Mouse (Mus musculus): Measurements from ENCODE around the gene Il21r. TPM values are rescaled to one million over a fixed set of nuclear protein-coding genes. Genes with fewer than 3 reads are reported as not detected.

Il21r gene
- polyA plus RNA-seq, 1 experiment from 2014 or later, result 0.13 TPM

- no peak for DNase-seq
- 88% methylated on average over 10 of the region's 10 CpGs for WGBS
Observed at GRCm38 (mm10) chr7:125559537-125559936, 43.7 kb upstream of the Il21r start.

GRCm38 (mm10) chr7:125560146-125560785, 43.0 kb upstream of the Il21r start:
- DNase-seq, result no peak
- no peak overlapping the region for H3K4me2 ChIP-seq (ENCODE audit: low read length)

More at GRCm38 (mm10) chr7:125559537-125559936, 43.7 kb upstream of the Il21r start:
- no peak for ATAC-seq (ENCODE audit: low FRiP score, low TSS enrichment)
- Histone ChIP-seq H3K4me3 (replicated peaks; ENCODE audit: low read depth, low read length) (no peak overlapping the region), H3K9me3 (ENCODE audit: control insufficient read depth, low read length) (no peaks in the 10 kb centered on the region), H3K9ac (replicated peaks; ENCODE audit: low read length) (no peak overlapping the region), H3K4me2 (ENCODE audit: low read length) (no peak overlapping the region), H3K4me1 (ENCODE audit: control insufficient read depth, insufficient read depth, low read length) (no peaks in the 10 kb centered on the region), H3K36me3 (ENCODE audit: control insufficient read depth, insufficient read depth, low read length) (no peaks in the 10 kb centered on the region), H3K27me3 (ENCODE audit: control insufficient read depth, insufficient read depth, low read length) (no peaks in the 10 kb centered on the region), H3K27ac (replicated peaks; ENCODE audit: low read depth, low read length) (no peak overlapping the region)

GRCm38 (mm10) chr7:125561085-125561690, 42.0 kb upstream of the Il21r start:
- Histone ChIP-seq H3K4me3 (replicated peaks; ENCODE audit: low read depth, low read length) (no peak overlapping the region), H3K4me2 (ENCODE audit: low read length) (no peak overlapping the region), H3K4me1 (ENCODE audit: control insufficient read depth, insufficient read depth, low read length) (no peaks in the 10 kb centered on the region), H3K36me3 (ENCODE audit: control insufficient read depth, insufficient read depth, low read length) (no peaks in the 10 kb centered on the region), H3K27me3 (ENCODE audit: control insufficient read depth, insufficient read depth, low read length) (no peaks in the 10 kb centered on the region), H3K9ac (replicated peaks; ENCODE audit: low read length) (no peak overlapping the region), H3K9me3 (ENCODE audit: control insufficient read depth, low read length) (no peaks in the 10 kb centered on the region), H3K27ac (replicated peaks; ENCODE audit: low read depth, low read length) (no peak overlapping the region)
- ATAC-seq (ENCODE audit: low FRiP score, low TSS enrichment) (no peak; the same call in 1 of the 2 replicates), DNase-seq (peak; percentile 17)
- WGBS, result 68% methylated on average over 9 of the region's 9 CpGs

More at GRCm38 (mm10) chr7:125560146-125560785, 43.0 kb upstream of the Il21r start:
- Histone ChIP-seq H3K36me3 (ENCODE audit: control insufficient read depth, insufficient read depth, low read length) (no peaks in the 10 kb centered on the region), H3K4me1 (ENCODE audit: control insufficient read depth, insufficient read depth, low read length) (no peaks in the 10 kb centered on the region), H3K27me3 (ENCODE audit: control insufficient read depth, insufficient read depth, low read length) (no peaks in the 10 kb centered on the region), H3K4me3 (replicated peaks; ENCODE audit: low read depth, low read length) (no peak overlapping the region), H3K27ac (replicated peaks; ENCODE audit: low read depth, low read length) (no peak overlapping the region), H3K9me3 (ENCODE audit: control insufficient read depth, low read length) (no peaks in the 10 kb centered on the region), H3K9ac (replicated peaks; ENCODE audit: low read length) (no peak overlapping the region)
- no peak for ATAC-seq (ENCODE audit: low FRiP score, low TSS enrichment)
- 86% methylated on average over 7 of the region's 7 CpGs for WGBS

- no peak for ATAC-seq (ENCODE audit: low FRiP score, low TSS enrichment)
- no peak overlapping the region for H3K27ac ChIP-seq (replicated peaks; ENCODE audit: low read depth, low read length)
- no peaks in the 10 kb centered on the region for H3K4me1 ChIP-seq (ENCODE audit: control insufficient read depth, insufficient read depth, low read length)
- 74% methylated on average over 4 of the region's 4 CpGs for WGBS
- DNase-seq, result no peak
- H3K9me3 ChIP-seq (ENCODE audit: control insufficient read depth, low read length), result no peaks in the 10 kb centered on the region
- no peaks in the 10 kb centered on the region for H3K27me3 ChIP-seq (ENCODE audit: control insufficient read depth, insufficient read depth, low read length)
- H3K36me3 ChIP-seq (ENCODE audit: control insufficient read depth, insufficient read depth, low read length), result no peaks in the 10 kb centered on the region
- H3K9ac ChIP-seq (replicated peaks; ENCODE audit: low read length), result no peak overlapping the region
- no peak overlapping the region for H3K4me3 ChIP-seq (replicated peaks; ENCODE audit: low read depth, low read length)
- H3K4me2 ChIP-seq (ENCODE audit: low read length), result no peak overlapping the region
Observed at GRCm38 (mm10) chr7:125562413-125562812, 40.8 kb upstream of the Il21r start.

- Histone ChIP-seq H3K27me3 (ENCODE audit: control insufficient read depth, insufficient read depth, low read length) (no peaks in the 10 kb centered on the region), H3K4me1 (ENCODE audit: control insufficient read depth, insufficient read depth, low read length) (no peaks in the 10 kb centered on the region), H3K36me3 (ENCODE audit: control insufficient read depth, insufficient read depth, low read length) (no peaks in the 10 kb centered on the region), H3K27ac (replicated peaks; ENCODE audit: low read depth, low read length) (no peak overlapping the region), H3K9me3 (ENCODE audit: control insufficient read depth, low read length) (no peaks in the 10 kb centered on the region), H3K4me3 (replicated peaks; ENCODE audit: low read depth, low read length) (no peak overlapping the region), H3K4me2 (ENCODE audit: low read length) (no peak overlapping the region), H3K9ac (replicated peaks; ENCODE audit: low read length) (no peak overlapping the region)
- ATAC-seq (ENCODE audit: low FRiP score, low TSS enrichment) (no peak), DNase-seq (no peak)
- WGBS, result 94% methylated on average over 3 of the region's 3 CpGs
Observed at GRCm38 (mm10) chr7:125563093-125563492, 40.1 kb upstream of the Il21r start.

GRCm38 (mm10) chr7:125564316-125565024, 38.8 kb upstream of the Il21r start:
- WGBS, result 52% methylated on average over 11 of the region's 11 CpGs
- ATAC-seq (ENCODE audit: low FRiP score, low TSS enrichment) (no peak), DNase-seq (no peak)
- Histone ChIP-seq H3K27me3 (ENCODE audit: control insufficient read depth, insufficient read depth, low read length) (no peaks in the 10 kb centered on the region), H3K9ac (replicated peaks; ENCODE audit: low read length) (no peak overlapping the region), H3K9me3 (ENCODE audit: control insufficient read depth, low read length) (no peaks in the 10 kb centered on the region), H3K4me3 (replicated peaks; ENCODE audit: low read depth, low read length) (no peak overlapping the region), H3K4me2 (ENCODE audit: low read length) (no peak overlapping the region), H3K36me3 (ENCODE audit: control insufficient read depth, insufficient read depth, low read length) (no peaks in the 10 kb centered on the region), H3K4me1 (ENCODE audit: control insufficient read depth, insufficient read depth, low read length) (no peaks in the 10 kb centered on the region), H3K27ac (replicated peaks; ENCODE audit: low read depth, low read length) (no peak overlapping the region)

- Histone ChIP-seq H3K36me3 (ENCODE audit: control insufficient read depth, insufficient read depth, low read length) (no peaks in the 10 kb centered on the region), H3K4me1 (ENCODE audit: control insufficient read depth, insufficient read depth, low read length) (no peaks in the 10 kb centered on the region), H3K27me3 (ENCODE audit: control insufficient read depth, insufficient read depth, low read length) (no peaks in the 10 kb centered on the region), H3K9me3 (ENCODE audit: control insufficient read depth, low read length) (no peaks in the 10 kb centered on the region), H3K27ac (replicated peaks; ENCODE audit: low read depth, low read length) (no peak overlapping the region), H3K4me2 (ENCODE audit: low read length) (no peak overlapping the region), H3K9ac (replicated peaks; ENCODE audit: low read length) (no peak overlapping the region), H3K4me3 (replicated peaks; ENCODE audit: low read depth, low read length) (no peak overlapping the region)
- DNase-seq, result no peak
- WGBS, result 62% methylated on average over 12 of the region's 12 CpGs
- no peak for ATAC-seq (ENCODE audit: low FRiP score, low TSS enrichment)
Observed at GRCm38 (mm10) chr7:125565516-125566285, 37.5 kb upstream of the Il21r start.

- Histone ChIP-seq H3K9me3 (ENCODE audit: control insufficient read depth, low read length) (no peaks in the 10 kb centered on the region), H3K27ac (replicated peaks; ENCODE audit: low read depth, low read length) (no peak overlapping the region), H3K4me3 (replicated peaks; ENCODE audit: low read depth, low read length) (no peak overlapping the region), H3K4me2 (ENCODE audit: low read length) (no peak overlapping the region), H3K9ac (replicated peaks; ENCODE audit: low read length) (no peak overlapping the region), H3K36me3 (ENCODE audit: control insufficient read depth, insufficient read depth, low read length) (no peaks in the 10 kb centered on the region), H3K4me1 (ENCODE audit: control insufficient read depth, insufficient read depth, low read length) (no peaks in the 10 kb centered on the region), H3K27me3 (ENCODE audit: control insufficient read depth, insufficient read depth, low read length) (no peaks in the 10 kb centered on the region)
- ATAC-seq (ENCODE audit: low FRiP score, low TSS enrichment) (no peak), DNase-seq (no peak)
- WGBS, result 84% methylated on average over 2 of the region's 2 CpGs
Observed at GRCm38 (mm10) chr7:125566420-125566819, 36.8 kb upstream of the Il21r start.
